Mouse (Mus musculus): ENCODE measurements at regions not wholly inside any gene's neighbourhood (a gene's known extent, or its start where the extent isn't known, plus 50 kb on each side); places are given as distances from the start of the nearest gene placed in this dataset.

- DNase-seq (ENCODE audit: low read depth), result no peak
Measured at GRCm38 (mm10) chr11:112839721-112840494, 57.9 kb downstream of the Sox9 start.

DNA sequence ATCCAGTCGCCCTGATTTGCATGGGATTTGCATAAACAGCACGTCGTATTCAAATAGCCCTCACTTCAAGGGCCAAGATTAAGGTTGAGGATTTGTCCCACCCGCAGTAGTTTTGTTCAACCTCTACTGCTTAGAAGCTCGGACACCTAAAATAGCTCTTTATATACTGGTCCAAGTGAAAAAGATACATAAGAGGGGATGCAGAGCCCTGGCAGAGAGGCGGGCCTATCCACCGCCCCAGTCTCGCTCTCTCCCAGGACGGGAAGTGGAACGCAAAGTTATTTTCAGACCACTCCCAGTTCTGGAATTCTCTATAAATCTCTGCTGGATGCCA lies 58.4 kb downstream of the Sox9 start:
- no peak for DNase-seq (ENCODE audit: low read depth)

- DNase-seq (ENCODE audit: low read depth), result no peak
Measured at GRCm38 (mm10) chr11:112844258-112844901, 62.4 kb downstream of the Sox9 start.

- DNase-seq (ENCODE audit: low read depth), result no peak
Measured at GRCm38 (mm10) chr11:112847146-112847545, 65.1 kb downstream of the Sox9 start.

DNA sequence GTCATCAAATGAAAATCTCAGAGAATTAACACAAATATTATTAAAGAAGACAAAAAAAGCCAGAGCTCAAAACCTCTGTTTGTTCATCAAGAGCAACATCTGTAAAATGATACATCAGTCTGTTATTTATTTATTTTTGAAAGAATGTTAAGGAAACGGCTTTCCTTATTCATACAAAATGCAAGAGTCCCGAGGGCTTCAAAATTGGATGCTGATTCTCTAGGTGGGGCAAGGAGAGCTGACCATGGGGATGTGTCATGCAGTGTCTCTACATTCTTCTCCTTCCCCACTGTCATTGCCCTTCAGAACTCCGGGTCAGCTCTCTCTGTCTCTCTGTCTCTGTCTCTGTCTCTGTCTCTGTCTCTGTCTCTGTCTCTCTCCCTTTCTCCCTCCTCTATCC lies 65.8 kb downstream of the Sox9 start:
- no peak for DNase-seq (ENCODE audit: low read depth)

DNA sequence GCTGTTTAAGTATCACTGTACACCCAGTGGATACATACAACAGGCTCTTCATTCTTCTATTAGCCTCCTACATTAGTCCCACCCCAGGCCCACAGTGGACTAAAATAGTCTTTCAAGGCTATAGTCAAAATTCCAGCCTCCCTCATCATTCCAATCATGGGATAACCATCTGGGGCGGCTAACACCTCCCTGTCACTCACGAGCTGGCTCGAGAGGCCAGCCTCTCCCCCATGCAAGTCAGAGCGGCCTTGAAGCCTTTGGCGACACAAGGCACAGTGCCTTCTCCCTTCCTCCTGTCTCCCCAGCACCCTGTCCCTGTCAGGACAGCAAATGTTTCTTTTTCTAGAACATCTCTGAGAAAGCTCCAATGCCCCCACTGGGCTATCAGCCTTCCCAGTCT lies 68.0 kb downstream of the Sox9 start:
- DNase-seq (ENCODE audit: low read depth), result no peak

DNA sequence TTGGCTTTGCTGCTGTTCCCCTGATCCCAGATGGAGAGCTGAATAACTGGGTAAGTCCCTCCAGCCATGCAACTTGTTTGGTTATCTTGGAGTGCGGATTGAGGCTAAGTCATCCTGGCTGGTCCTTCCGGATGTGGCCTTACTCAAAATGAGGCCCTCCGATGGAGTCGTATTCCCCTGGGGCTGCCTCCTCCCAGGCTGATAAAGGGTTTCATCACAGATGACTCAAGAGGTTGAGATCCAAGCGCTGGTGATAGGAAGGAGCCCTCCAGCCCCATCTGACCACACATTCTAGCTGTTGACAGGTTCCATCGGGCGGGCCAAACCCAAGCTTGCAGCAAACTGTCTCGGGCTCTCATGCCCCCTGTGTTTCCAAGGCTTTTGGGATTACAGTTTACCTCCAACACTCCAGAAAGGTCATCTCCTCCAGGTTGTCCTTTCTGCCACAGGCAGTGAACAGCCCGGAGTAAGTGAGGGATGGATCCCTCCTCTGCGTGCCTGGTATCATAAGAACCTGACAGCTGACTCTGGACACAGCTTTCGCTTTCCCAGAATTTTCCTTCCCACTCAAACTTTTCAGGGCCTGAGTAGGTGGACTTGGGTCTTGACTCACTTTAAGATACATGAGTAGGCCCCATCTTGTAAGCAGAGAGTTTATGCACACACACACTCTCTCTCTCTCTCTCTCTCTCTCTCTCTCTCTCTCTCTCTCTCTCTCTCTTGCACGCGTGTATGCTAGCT lies 68.7 kb downstream of the Sox9 start:
- DNase-seq (ENCODE audit: low read depth), result no peak

GRCm38 (mm10) chr11:112851321-112851720 lies 69.3 kb downstream of the Sox9 start:
- no peak for DNase-seq (ENCODE audit: low read depth)

GRCm38 (mm10) chr11:112855975-112856374 lies 74.0 kb downstream of the Sox9 start:
- no peak for DNase-seq (ENCODE audit: low read depth)

DNA sequence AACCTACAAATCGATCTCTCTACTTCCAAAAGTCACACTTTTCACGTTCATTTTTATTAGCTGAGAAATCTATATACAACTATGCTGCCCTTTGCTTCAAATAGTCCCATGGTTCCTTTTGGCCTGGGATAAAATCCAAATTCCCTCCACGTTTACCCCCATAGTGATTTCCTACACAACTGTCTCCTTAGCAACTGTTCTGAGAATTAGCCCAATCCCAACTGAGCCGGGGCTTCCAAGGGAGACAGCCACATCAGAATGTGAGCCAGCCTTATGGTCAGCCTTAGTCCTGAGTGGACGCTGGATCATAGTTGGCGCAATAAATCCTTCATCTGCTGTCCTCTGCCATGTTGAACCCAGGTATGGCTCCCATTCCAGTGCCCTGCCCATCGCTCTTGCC lies 77.3 kb downstream of the Sox9 start:
- no peak for DNase-seq (ENCODE audit: low read depth)

DNA sequence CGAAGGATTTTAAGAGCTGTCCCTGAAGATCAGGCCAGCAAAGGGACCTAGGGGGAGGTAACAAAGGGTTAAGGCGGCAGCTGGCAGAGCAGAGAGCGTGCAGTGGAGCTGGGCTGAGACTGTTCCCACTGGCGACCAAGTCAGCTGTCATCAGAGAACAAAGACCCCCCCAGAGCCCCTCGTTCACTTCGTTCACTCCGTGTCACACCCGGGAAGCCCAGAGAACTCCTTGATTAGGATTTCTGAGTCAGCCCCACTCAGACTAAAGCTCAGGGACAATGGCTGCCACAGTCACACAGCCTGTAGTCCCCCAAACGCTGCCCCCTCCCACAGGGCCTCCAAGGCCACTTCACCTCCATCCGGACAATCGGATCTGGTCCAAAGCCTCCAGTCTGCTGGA lies 78.8 kb downstream of the Sox9 start:
- DNase-seq (ENCODE audit: low read depth), result no peak

DNA sequence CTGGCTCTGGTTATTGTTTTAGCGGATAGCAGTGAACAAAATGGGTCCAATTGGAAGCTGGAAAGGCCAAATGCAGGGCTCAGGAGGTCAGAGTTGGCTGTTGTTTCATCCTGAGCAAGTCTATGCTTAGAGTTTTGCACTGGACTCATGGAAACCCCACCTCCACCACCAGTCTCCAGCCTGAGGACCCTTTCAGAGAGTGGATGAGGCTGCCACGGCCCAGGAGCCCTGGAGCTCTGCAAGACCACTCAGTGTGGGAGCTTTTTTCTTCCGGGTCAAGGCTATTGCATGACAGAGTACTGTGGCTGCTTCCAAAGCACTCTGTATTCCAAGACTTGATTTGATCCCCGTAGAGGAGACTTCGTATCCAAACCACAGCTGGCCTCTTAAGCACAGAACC lies 79.2 kb downstream of the Sox9 start:
- no peak for DNase-seq (ENCODE audit: low read depth)

- DNase-seq (ENCODE audit: low read depth), result no peak
Measured at GRCm38 (mm10) chr11:112865836-112866235, 83.8 kb downstream of the Sox9 start.

DNA sequence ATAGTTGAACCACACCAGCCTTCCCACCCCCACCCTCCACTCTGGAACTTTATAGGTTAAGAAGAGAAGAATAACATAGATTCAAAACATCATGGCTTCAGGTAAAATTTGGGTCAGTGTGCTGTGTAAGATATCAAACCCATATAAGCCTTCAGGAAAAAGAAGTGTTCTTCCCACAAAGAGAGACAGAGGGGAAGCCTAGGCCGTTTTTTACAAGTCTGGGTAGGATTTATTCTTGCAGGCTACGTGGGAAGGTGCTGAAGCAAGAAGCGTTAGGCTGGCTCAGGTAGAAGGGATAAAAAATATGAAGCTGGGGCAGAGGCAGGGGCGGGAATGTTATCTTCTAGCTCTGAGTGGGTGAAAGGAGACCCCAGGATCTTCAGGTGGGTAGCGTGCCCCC lies 87.5 kb downstream of the Sox9 start:
- no peak for DNase-seq (ENCODE audit: low read depth)

DNA sequence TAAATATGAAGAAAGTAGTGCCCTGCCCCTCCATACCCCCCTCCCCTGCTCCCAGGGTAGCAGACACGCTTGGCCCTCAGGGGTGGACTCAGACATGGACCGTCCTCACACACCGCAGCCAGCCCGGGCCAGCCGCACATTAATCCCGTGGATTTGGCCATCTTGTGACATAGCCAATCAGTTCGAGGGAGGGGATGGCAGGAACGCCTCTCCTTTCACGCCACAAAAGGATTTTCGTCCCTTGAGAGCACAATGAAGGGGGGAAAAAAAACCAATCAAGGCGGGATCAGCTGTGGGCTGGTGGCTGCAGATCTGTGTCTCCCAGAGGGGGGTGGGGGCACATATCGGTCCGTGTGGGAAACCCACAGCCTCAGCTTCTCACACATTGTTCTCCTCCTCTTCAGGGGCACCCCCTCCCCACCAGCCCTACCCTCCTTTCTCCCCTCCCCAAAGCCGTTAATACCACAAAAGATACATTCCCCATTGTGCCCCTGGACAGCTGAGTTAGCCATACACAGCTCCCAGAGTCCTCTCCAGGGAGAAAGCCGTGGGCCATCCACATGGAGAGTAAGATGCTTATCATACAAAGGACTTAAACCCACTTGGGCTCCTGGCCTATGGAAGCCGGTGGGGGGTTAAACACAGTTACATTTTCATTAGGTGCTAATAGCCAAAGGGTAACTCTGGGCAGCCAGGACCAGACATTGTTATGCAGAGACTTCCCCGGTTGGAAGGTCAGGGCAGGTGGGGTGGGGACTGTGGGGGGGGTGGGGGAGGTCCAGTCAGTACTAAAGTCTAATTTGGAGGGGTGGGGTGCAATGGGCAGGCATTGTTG lies 88.4 kb downstream of the Sox9 start:
- DNase-seq (ENCODE audit: low read depth), result no peak

DNA sequence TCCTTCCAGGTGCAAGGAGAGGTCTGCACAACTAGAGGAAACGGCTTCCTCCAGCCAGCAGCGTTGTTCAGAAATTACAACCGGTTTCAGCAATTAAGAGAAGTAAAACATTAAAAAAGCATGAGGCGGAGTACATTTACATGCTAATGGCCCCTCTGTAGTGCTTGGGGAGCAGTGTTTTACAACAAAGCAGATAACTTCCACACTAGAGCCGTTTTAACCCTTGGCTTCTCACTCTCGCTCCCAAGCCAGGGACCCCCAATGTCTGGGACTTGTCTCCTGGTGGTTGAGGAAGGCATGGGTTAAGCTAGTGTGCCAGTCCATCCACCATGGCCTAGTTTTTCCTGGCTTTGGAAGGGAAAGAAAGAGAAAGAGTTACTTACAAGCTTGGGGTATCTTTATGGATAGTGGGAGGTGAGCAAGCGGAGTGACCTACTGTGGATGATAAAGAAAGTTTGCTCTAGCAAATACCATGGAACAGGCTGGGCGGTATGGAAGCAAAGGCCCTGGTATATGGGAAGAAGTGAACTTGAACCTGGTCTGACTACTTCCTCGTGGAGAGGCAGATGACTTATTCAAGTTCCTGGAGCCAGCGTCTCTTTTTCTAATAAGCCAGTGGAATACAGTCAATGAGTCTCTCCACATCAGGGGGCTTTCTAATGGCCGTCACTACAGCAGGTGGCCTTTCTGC lies 90.8 kb downstream of the Sox9 start:
- no peak for DNase-seq (ENCODE audit: low read depth)

GRCm38 (mm10) chr11:112874239-112874638 lies 92.2 kb downstream of the Sox9 start:
- DNase-seq (ENCODE audit: low read depth), result no peak

DNA sequence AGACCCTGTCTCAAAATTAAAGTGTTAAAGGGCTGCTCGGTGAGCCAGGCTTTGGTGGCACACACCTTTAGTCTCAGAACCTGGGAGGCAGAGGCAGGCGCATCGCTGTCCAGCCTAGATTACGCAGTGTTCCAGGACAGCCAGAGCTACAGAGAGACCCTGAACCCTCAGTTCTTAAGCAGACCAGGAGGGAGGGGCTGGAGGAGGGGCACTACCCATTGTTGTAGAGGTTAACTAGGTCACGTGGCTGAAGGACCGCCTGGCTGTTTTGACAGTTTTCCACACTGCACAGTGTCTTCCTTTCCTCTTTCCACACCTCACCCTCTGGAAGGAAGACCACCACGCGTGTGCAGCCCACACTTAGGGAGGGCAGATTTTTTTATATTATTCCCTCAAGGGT lies 94.2 kb downstream of the Sox9 start:
- DNase-seq (ENCODE audit: low read depth), result no peak

GRCm38 (mm10) chr11:112878436-112878835 lies 96.4 kb downstream of the Sox9 start:
- no peak for DNase-seq (ENCODE audit: low read depth)

GRCm38 (mm10) chr11:112880736-112881135 lies 98.7 kb downstream of the Sox9 start:
- DNase-seq (ENCODE audit: low read depth), result no peak

DNA sequence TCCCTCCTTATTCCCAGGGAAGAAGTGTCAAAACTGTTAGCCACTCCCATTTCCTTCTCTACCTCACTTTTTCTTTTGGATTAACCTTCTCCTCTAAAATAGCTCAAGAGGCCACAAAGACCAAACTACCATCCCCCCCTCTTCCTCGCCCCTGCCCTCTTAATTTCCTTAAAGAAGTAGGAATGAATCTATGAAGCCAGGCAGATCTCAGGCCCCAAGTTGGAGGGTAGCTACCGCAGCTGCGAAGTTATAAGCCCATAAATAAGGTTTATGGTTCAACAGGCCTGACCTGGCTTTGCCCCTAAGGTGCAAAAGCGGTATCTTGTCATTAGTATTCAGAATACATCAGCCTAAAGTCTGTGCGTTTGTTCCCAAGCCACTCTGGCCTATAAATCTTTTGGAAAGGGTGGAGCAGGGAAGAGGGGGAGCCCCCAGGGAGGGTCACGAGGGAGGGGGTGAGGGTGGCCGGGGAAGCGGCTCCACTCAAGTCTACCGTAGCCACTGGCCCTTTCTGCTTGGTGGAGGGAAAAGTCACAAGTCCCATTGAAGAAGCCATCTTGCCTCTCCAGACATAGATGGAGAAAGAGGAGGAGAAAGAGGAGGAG lies 103.4 kb downstream of the Sox9 start:
- DNase-seq (ENCODE audit: low read depth), result no peak

Measured in c-Kit-positive CD71-positive TER-119-negative erythroid progenitor cells, embryonic 14.5 days (primary cell).